Mouse (Mus musculus) right cerebral cortex, postnatal 25 days (tissue): ENCODE data around the gene Nhlrc2.

Experiments used
- DNase-seq: peaks from one replicate; pipeline ENCODE4 v3.0.0; 2022

Gene Nhlrc2

GRCm38 (mm10) chr19:56627881-56628472, 79.9 kb downstream of the Nhlrc2 start:
- no peak for DNase-seq

GRCm38 (mm10) chr19:56629647-56630046, 81.6 kb downstream of the Nhlrc2 start:
- no peak for DNase-seq

GRCm38 (mm10) chr19:56631017-56631416, 83.0 kb downstream of the Nhlrc2 start:
- no peak for DNase-seq

- no peak for DNase-seq
Measured at GRCm38 (mm10) chr19:56631451-56631901, 83.4 kb downstream of the Nhlrc2 start.

- DNase-seq = peak; percentile 31
Measured at GRCm38 (mm10) chr19:56637035-56637683, 89.1 kb downstream of the Nhlrc2 start.

GRCm38 (mm10) chr19:56637684-56638049, 89.6 kb downstream of the Nhlrc2 start:
- DNase-seq = no peak

GRCm38 (mm10) chr19:56647451-56648120, 99.5 kb downstream of the Nhlrc2 start:
- peak; percentile 35 for DNase-seq

GRCm38 (mm10) chr19:56651262-56651661, 103.2 kb downstream of the Nhlrc2 start:
- no peak for DNase-seq

GRCm38 (mm10) chr19:56652034-56652962, 104.2 kb downstream of the Nhlrc2 start:
- no peak for DNase-seq
